Mouse (Mus musculus) heart, adult 9 months (tissue): ENCODE data around the gene Cyb5r1.

ENCODE experiments used
- DNase-seq, 2 experiments: peaks; one replicate each; pipeline ENCODE4 v3.0.0; 2022; ENCODE audit warnings: low spot score in 2 of 2

The Cyb5r1 gene

GRCm38 (mm10) chr1:134458139-134458727 is 52.9 kb downstream of the Cyb5r1 start:
- DNase-seq: no peak

GRCm38 (mm10) chr1:134460294-134461284 is 55.2 kb downstream of the Cyb5r1 start:
- no peak for DNase-seq
